Comparison of ENCODE assay signal across 21 mouse cellular contexts in genomic region chr5:134272761-134273160, GRCm38 (mm10). TPM values are rescaled to one million over a fixed set of nuclear protein-coding genes. Genes with fewer than 3 reads are reported as not detected.
DNase-seq lines count a peak whose midpoint lies in the region; ATAC-seq lines count a peak whose summit lies in the region.
"Had no signal": no experiment of that assay in that cellular context is flagged by ENCODE, and none has a peak within 500 bp of the region (broad histone marks: within the 10 kb centered on the region; RNA-seq: fewer than 3 reads in every experiment).

No protein-coding gene starts in this region.

- 86% methylated on average over 11 of the region's 11 CpGs for WGBS in kidney, embryonic 14.5 days
- WGBS in midbrain, embryonic 14.5 days: 92% methylated on average over 11 of the region's 11 CpGs
- 89% methylated on average over 11 of the region's 11 CpGs for WGBS in midbrain, embryonic 11.5 days

- H3K4me2 ChIP-seq in kidney, embryonic 14.5 days (replicated peaks; ENCODE audit: low read depth, low read length): no peak overlapping the region
- no peak overlapping the region for H3K4me2 ChIP-seq in midbrain, embryonic 14.5 days (ENCODE audit: low read length)
- H3K4me2 ChIP-seq in midbrain, embryonic 11.5 days: no peak overlapping the region
- H3K4me2 ChIP-seq: embryonic facial prominence, embryonic 12.5 days; limb, embryonic 13.5 days; liver, embryonic 13.5 days; lung, embryonic 14.5 days had no signal

- no peak overlapping the region for H3K27ac ChIP-seq in kidney, embryonic 14.5 days (ENCODE audit: low read depth, low read length)
- no peak overlapping the region for H3K27ac ChIP-seq in midbrain, embryonic 14.5 days (replicated peaks; ENCODE audit: low read depth, low read length)
- H3K27ac ChIP-seq in midbrain, embryonic 11.5 days (ENCODE audit: low read depth, low read length): no peak overlapping the region
- H3K27ac ChIP-seq: embryonic facial prominence, embryonic 12.5 days; heart, adult 2 months; limb, embryonic 13.5 days; liver, embryonic 13.5 days had no signal

- H3K36me3 ChIP-seq in kidney, embryonic 14.5 days (ENCODE audit: control insufficient read depth, insufficient read depth, low read length): peaks cover 96% of the 10 kb centered on the region
- H3K36me3 ChIP-seq in midbrain, embryonic 14.5 days (ENCODE audit: control insufficient read depth, insufficient read depth, low read length): peaks cover 94% of the 10 kb centered on the region
- peaks cover 46% of the 10 kb centered on the region for H3K36me3 ChIP-seq in midbrain, embryonic 11.5 days (ENCODE audit: control insufficient read depth, insufficient read depth, low read length)

- H3K9ac ChIP-seq in kidney, embryonic 14.5 days (ENCODE audit: low read depth, low read length): no peak overlapping the region
- no peak overlapping the region for H3K9ac ChIP-seq in midbrain, embryonic 14.5 days (replicated peaks; ENCODE audit: low read length)
- no peak overlapping the region for H3K9ac ChIP-seq in midbrain, embryonic 11.5 days (ENCODE audit: low read length)
- H3K9ac ChIP-seq: embryonic facial prominence, embryonic 12.5 days; limb, embryonic 13.5 days; liver, embryonic 13.5 days; lung, embryonic 14.5 days had no signal

- H3K9me3 ChIP-seq in kidney, embryonic 14.5 days (ENCODE audit: control insufficient read depth, low read length): no peaks in the 10 kb centered on the region
- no peaks in the 10 kb centered on the region for H3K9me3 ChIP-seq in midbrain, embryonic 14.5 days (ENCODE audit: control insufficient read depth, low read length)
- H3K9me3 ChIP-seq in midbrain, embryonic 11.5 days (ENCODE audit: control insufficient read depth, low read length): no peaks in the 10 kb centered on the region
- H3K9me3 ChIP-seq: embryonic facial prominence, embryonic 12.5 days; limb, embryonic 13.5 days; liver, embryonic 13.5 days had no signal

- no peak for ATAC-seq in kidney, embryonic 14.5 days (ENCODE audit: low FRiP score, low TSS enrichment)
- no peak for ATAC-seq in midbrain, embryonic 14.5 days (ENCODE audit: low FRiP score, low TSS enrichment)
- no peak for ATAC-seq in midbrain, embryonic 11.5 days (ENCODE audit: low FRiP score)
- ATAC-seq: activated CD4-positive, CD25-positive, alpha-beta regulatory T cell, adult 4 months; forebrain, embryonic 14.5 days; hindbrain, embryonic 16.5 days; Patski had no signal

- H3K4me1 ChIP-seq in kidney, embryonic 14.5 days (ENCODE audit: control insufficient read depth, insufficient read depth, low read length): no peaks in the 10 kb centered on the region
- H3K4me1 ChIP-seq in midbrain, embryonic 14.5 days (ENCODE audit: control insufficient read depth, insufficient read depth, low read length): no peaks in the 10 kb centered on the region
- no peaks in the 10 kb centered on the region for H3K4me1 ChIP-seq in midbrain, embryonic 11.5 days (ENCODE audit: control insufficient read depth, insufficient read depth, low read length)
- H3K4me1 ChIP-seq: embryonic facial prominence, embryonic 12.5 days; limb, embryonic 13.5 days had no signal

- H3K4me3 ChIP-seq in kidney, embryonic 14.5 days (ENCODE audit: low read length): no peak overlapping the region
- no peak overlapping the region for H3K4me3 ChIP-seq in midbrain, embryonic 14.5 days (replicated peaks; ENCODE audit: low read depth, low read length)
- H3K4me3 ChIP-seq in midbrain, embryonic 11.5 days (ENCODE audit: low read depth, low read length): no peak overlapping the region
- H3K4me3 ChIP-seq: embryonic facial prominence, embryonic 12.5 days; heart, adult 2 months; limb, embryonic 13.5 days; liver, embryonic 13.5 days had no signal

- H3K27me3 ChIP-seq in kidney, embryonic 14.5 days (ENCODE audit: control insufficient read depth, insufficient read depth, low read length): no peaks in the 10 kb centered on the region
- no peaks in the 10 kb centered on the region for H3K27me3 ChIP-seq in midbrain, embryonic 14.5 days (ENCODE audit: control insufficient read depth, insufficient read depth, low read length)
- no peaks in the 10 kb centered on the region for H3K27me3 ChIP-seq in midbrain, embryonic 11.5 days (ENCODE audit: control insufficient read depth, insufficient read depth, low read length)
- H3K27me3 ChIP-seq: embryonic facial prominence, embryonic 12.5 days; limb, embryonic 13.5 days; liver, embryonic 13.5 days; Patski had no signal

- DNase-seq in kidney, adult 18-20 months: peak; percentile 45
- DNase-seq in thymus, postnatal 4 days: peak; percentile 34
- no peak for DNase-seq in thymus, postnatal 25 days
- peak; percentile 51 to 79 for DNase-seq in kidney, postnatal 25 days
- no peak for DNase-seq in midbrain, embryonic 14.5 days
- DNase-seq in midbrain, embryonic 11.5 days (ENCODE audit: low spot score, missing footprints): no peak
- DNase-seq: adrenal gland, postnatal 10 days; cerebellum, adult 9-11 months; gastrocnemius, postnatal 10 days; heart, adult 2 months; liver, embryonic 13.5 days; lung, embryonic 14.5 days; lung, postnatal 36 days; right cerebral cortex, adult 18-20 months had no signal

RNA-seq across cellular contexts. Expression of gene Gtf2i, which starts 41.8 kb away (rescaled TPM):
- 131 and 196 TPM in 2 replicates for polyA plus RNA-seq in kidney, embryonic 14.5 days (2014; fragmentation: Nextera tagmentation; extraction: Ambion mirVana)
- 121 and 150 TPM in 2 replicates for polyA plus RNA-seq in midbrain, embryonic 14.5 days (2014; fragmentation: Nextera tagmentation; extraction: Ambion mirVana)
- 179 and 190 TPM in 2 replicates for polyA plus RNA-seq in midbrain, embryonic 11.5 days (2014; fragmentation: Nextera tagmentation; extraction: Ambion mirVana)

RNA-seq across cellular contexts. Expression of gene Ncf1, which starts 43.3 kb away (rescaled TPM):
- 2.6 and 2.9 TPM in 2 replicates for polyA plus RNA-seq in kidney, embryonic 14.5 days (2014; fragmentation: Nextera tagmentation; extraction: Ambion mirVana)
- 0.69 and 2.8 TPM in 2 replicates for polyA plus RNA-seq in midbrain, embryonic 14.5 days (2014; fragmentation: Nextera tagmentation; extraction: Ambion mirVana)
- 2.0 and 3.1 TPM in 2 replicates for polyA plus RNA-seq in midbrain, embryonic 11.5 days (2014; fragmentation: Nextera tagmentation; extraction: Ambion mirVana)

Comparison
In these comparisons a context has a peak if more than half of its experiments do, and no peak if none do; other contexts are left out.
1. DNase-seq: peak in kidney, adult 18-20 months (single experiment), thymus, postnatal 4 days (single experiment) and kidney, postnatal 25 days (2 of 2); none in thymus, postnatal 25 days (single experiment), midbrain, embryonic 14.5 days (single experiment) and midbrain, embryonic 11.5 days (single experiment).